Mouse (Mus musculus) midbrain, embryonic 16.5 days (tissue): ENCODE measurements around the gene Epn1. TPM values are rescaled to one million over a fixed set of nuclear protein-coding genes. Genes with fewer than 3 reads are reported as not detected.

ENCODE experiments used
- ATAC-seq: fragments of 200-750 bp; cut with Nextera tagmentation; 2 replicates; pipeline ENCODE4 v1.8.0; 2017; ENCODE audit warnings: moderate TSS enrichment
- H3K27ac ChIP-seq: fragments of 300-500 bp; sonication (generic); 2 replicates; pipeline ENCODE4 v1.5.1; 2014; ENCODE audit warnings: mild to moderate bottlenecking, low read length, mixed read lengths
- H3K27me3 ChIP-seq: fragments of 300-500 bp; sonication (generic); 2 replicates; pipeline ENCODE4 v1.6.1; 2014; ENCODE audit warnings: low read depth, low read length, mixed read lengths; ENCODE audit not compliant: control insufficient read depth, insufficient read depth
- H3K36me3 ChIP-seq: fragments of 300-500 bp; sonication (generic); 2 replicates; pipeline ENCODE4 v1.6.1; 2014; ENCODE audit warnings: mild to moderate bottlenecking, low read length, moderate library complexity, mixed read lengths; ENCODE audit not compliant: control insufficient read depth, insufficient read depth
- H3K4me1 ChIP-seq: fragments of 300-500 bp; sonication (generic); 2 replicates; pipeline ENCODE4 v1.6.1; 2014; ENCODE audit warnings: mild to moderate bottlenecking, low read length, mixed read lengths; ENCODE audit not compliant: control insufficient read depth, insufficient read depth
- H3K4me2 ChIP-seq: fragments of 300-500 bp; sonication (generic); 2 replicates; pipeline ENCODE4 v1.6.1; 2014; ENCODE audit warnings: mild to moderate bottlenecking, low read length, mixed read lengths
- H3K4me3 ChIP-seq: fragments of 300-500 bp; sonication (generic); 2 replicates; pipeline ENCODE4 v1.5.1; 2014; ENCODE audit warnings: low read depth, mild to moderate bottlenecking, low read length, moderate library complexity, mixed read lengths
- H3K9ac ChIP-seq: fragments of 300-500 bp; sonication (generic); 2 replicates; pipeline ENCODE4 v1.6.1; 2014; ENCODE audit warnings: low read depth, low read length, mixed read lengths
- H3K9me3 ChIP-seq: fragments of 300-500 bp; sonication (generic); replicated peaks from 2 replicates; pipeline ENCODE4 v1.6.1; 2014; ENCODE audit warnings: mild to moderate bottlenecking, low read length, mixed read lengths; ENCODE audit not compliant: control insufficient read depth, poor library complexity, severe bottlenecking
- WGBS: fragments of 180-500 bp; shearing (Covaris S2); extraction: QIAGEN DNeasy Blood & Tissue Kit; methylation state at CpG from one replicate; pipeline ENCODE4 v1.1.7; 2014; 5-methylcytosine and 5-hydroxymethylcytosine counted together
- polyA plus RNA-seq: library from polyadenylated mRNA; unstranded; fragments of >200 nt; fragmentation: Nextera tagmentation; extraction: Ambion mirVana; gene quantifications from 2 replicates; pipeline ENCODE4 v1.2.1, GENCODE M21; 2015

Epn1 gene
- polyA plus RNA-seq, 1 experiment from 2014 or later: 120 TPM

GRCm38 (mm10) chr7:5098769-5099168 lies 18.7 kb downstream of the Epn1 start:
- ATAC-seq: no peak
- no peak overlapping the region for H3K4me3 ChIP-seq
- no peaks in the 10 kb centered on the region for H3K4me1 ChIP-seq
- H3K27me3 ChIP-seq: no peaks in the 10 kb centered on the region
- H3K36me3 ChIP-seq: peaks cover 34% of the 10 kb centered on the region
- no peak overlapping the region for H3K27ac ChIP-seq
- 93% methylated on average over 5 of the region's 5 CpGs for WGBS
- no peaks in the 10 kb centered on the region for H3K9me3 ChIP-seq
- H3K9ac ChIP-seq: no peak overlapping the region
- H3K4me2 ChIP-seq: no peak overlapping the region

- H3K9ac ChIP-seq: no peak overlapping the region
- no peaks in the 10 kb centered on the region for H3K27me3 ChIP-seq
- no peak overlapping the region for H3K27ac ChIP-seq
- H3K9me3 ChIP-seq: no peaks in the 10 kb centered on the region
- H3K4me2 ChIP-seq: no peak overlapping the region
- no peaks in the 10 kb centered on the region for H3K4me1 ChIP-seq
- no peak overlapping the region for H3K4me3 ChIP-seq
- H3K36me3 ChIP-seq: peaks cover 33% of the 10 kb centered on the region
- no peak for ATAC-seq
- WGBS: 88% methylated on average over 3 of the region's 3 CpGs
Observed at GRCm38 (mm10) chr7:5099796-5100195, 19.8 kb downstream of the Epn1 start.

DNA sequence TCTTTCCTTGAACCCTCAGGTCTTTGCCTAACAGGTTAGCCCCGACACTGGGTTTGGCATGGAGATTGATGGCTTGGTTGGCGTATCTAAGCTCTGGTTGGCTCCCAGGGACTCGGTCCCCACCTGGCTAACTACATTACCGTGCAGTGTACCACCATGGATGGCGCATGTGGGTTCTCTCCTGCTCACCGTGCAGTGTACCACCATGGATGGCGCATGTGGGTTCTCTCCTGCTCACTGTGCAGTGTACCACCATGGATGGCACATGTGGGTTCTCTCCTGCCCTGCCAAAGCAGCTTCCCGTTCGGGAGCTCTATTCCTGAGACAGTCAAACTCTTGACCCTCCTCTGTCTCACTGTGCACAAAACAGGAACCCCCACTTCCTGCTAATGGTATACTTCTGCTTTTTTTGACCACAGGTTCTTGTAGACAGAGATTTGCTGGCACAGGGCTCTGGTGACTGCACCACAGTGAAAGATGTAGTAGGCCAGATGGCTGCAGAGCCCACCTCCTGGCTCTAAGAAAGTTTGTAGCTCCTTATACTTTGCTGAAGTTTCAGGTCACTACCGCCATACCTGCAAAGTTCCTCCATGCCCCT lies 21.1 kb downstream of the Epn1 start:
- H3K4me3 ChIP-seq: no peak overlapping the region
- WGBS: 89% methylated on average over 10 of the region's 10 CpGs
- H3K27me3 ChIP-seq: no peaks in the 10 kb centered on the region
- no peak overlapping the region for H3K4me2 ChIP-seq
- no peak overlapping the region for H3K27ac ChIP-seq
- no peaks in the 10 kb centered on the region for H3K4me1 ChIP-seq
- no peak for ATAC-seq
- no peaks in the 10 kb centered on the region for H3K9me3 ChIP-seq
- H3K9ac ChIP-seq: no peak overlapping the region
- H3K36me3 ChIP-seq: peaks cover 22% of the 10 kb centered on the region

DNA sequence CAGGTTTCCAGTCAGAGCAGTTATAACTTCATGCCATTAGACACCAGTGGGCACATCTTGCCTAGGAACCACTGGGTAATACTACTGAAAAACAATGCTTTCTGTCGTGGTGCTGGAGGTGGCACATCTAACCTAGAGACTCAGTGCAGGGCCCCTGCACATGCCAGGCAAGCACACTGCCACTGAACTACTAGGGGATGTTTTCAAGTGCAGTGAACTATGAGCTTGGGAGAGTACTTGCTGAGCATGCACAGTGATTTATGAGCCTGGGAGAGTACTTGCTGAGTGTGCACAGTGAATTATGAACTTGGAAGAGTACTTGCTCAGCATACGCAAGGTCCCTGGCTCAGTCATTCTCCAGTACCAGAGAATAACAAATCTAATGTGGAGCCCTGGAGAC lies 22.5 kb downstream of the Epn1 start:
- ATAC-seq: no peak
- H3K27me3 ChIP-seq: no peaks in the 10 kb centered on the region
- H3K9me3 ChIP-seq: no peaks in the 10 kb centered on the region
- H3K4me3 ChIP-seq: no peak overlapping the region
- no peak overlapping the region for H3K4me2 ChIP-seq
- H3K27ac ChIP-seq: no peak overlapping the region
- no peaks in the 10 kb centered on the region for H3K4me1 ChIP-seq
- WGBS: 84% methylated on average over 2 of the region's 2 CpGs
- peaks cover 16% of the 10 kb centered on the region for H3K36me3 ChIP-seq
- no peak overlapping the region for H3K9ac ChIP-seq

DNA sequence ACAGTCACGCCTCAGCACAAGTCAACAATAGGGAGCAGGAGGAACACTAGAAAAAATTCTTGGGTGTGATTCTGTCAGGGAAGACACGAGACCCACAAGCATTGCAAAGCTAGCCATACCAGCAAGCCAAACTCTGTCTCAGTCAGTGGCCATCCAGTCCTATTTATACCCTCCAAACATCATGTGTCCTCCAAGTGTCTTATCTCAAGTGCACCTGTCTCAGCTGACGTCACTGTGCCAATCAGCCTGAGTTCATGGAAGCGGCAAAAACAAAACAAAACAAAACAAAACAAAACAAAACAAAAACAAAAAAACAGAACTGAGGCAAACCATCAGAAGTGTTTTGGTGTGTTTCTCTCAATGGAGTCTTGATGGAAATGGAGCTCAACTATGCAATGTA lies 28.2 kb downstream of the Epn1 start:
- no peak for ATAC-seq
- H3K4me2 ChIP-seq: no peak overlapping the region
- H3K9me3 ChIP-seq: no peaks in the 10 kb centered on the region
- H3K27ac ChIP-seq: no peak overlapping the region
- H3K36me3 ChIP-seq: no peaks in the 10 kb centered on the region
- no peak overlapping the region for H3K9ac ChIP-seq
- no peaks in the 10 kb centered on the region for H3K27me3 ChIP-seq
- no peak overlapping the region for H3K4me3 ChIP-seq
- 79% methylated on average over 4 of the region's 4 CpGs for WGBS
- no peaks in the 10 kb centered on the region for H3K4me1 ChIP-seq

- H3K9me3 ChIP-seq: no peaks in the 10 kb centered on the region
- H3K36me3 ChIP-seq: no peaks in the 10 kb centered on the region
- no peak overlapping the region for H3K27ac ChIP-seq
- no peak overlapping the region for H3K4me3 ChIP-seq
- no peak overlapping the region for H3K9ac ChIP-seq
- ATAC-seq: no peak
- no peak overlapping the region for H3K4me2 ChIP-seq
- no peaks in the 10 kb centered on the region for H3K27me3 ChIP-seq
- H3K4me1 ChIP-seq: no peaks in the 10 kb centered on the region
- 84% methylated on average over 8 of the region's 8 CpGs for WGBS
Observed at GRCm38 (mm10) chr7:5109301-5109700, 29.3 kb downstream of the Epn1 start.

DNA sequence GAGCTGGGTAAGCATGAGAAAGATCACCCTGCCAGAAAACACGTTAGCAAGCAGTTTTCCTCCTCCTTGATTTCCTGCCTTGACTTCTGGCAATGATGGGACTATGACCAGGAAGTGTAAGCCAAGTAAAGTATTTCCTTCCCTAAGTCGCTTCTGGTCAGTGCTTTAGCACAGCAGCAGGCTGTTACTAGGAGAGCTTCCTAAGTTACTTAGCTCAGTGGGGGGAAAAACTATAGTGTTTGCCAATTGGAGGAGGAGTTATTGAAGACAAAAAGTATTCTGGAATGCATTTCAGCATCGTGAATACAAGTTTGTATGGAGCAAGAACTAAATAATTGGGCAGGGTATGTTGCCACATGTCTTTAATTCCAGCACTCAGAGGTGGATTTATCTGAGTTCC lies 32.7 kb downstream of the Epn1 start:
- Histone ChIP-seq H3K27me3 (no peaks in the 10 kb centered on the region), H3K4me1 (no peaks in the 10 kb centered on the region), H3K4me2 (no peak overlapping the region), H3K4me3 (no peak overlapping the region), H3K36me3 (no peaks in the 10 kb centered on the region), H3K9ac (no peak overlapping the region), H3K9me3 (no peaks in the 10 kb centered on the region), H3K27ac (no peak overlapping the region)
- WGBS: 43% methylated on average over 3 of the region's 3 CpGs
- no peak for ATAC-seq

DNA sequence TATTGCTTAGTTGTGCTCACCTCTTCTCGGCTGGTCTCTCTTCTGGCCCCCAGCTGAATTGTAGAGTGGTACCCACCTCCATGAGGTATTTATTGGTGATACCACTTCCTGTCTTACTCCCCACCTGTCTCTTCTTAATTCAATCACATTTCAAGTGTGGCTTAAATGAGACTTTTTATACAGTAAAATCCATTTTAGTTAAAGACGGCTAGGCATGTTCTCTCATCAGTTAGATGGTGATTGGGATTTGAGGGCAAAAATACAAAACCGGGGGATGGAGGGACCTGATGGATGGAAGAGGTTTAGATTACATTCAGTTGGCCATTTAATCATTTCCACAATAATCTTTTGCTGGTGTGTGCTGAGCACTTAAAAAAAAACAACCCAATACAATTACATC lies 36.8 kb downstream of the Epn1 start, which contains the start of gene Rfpl4:
Rfpl4 (minus strand) TSS at position 101 of the 400 bp plus-strand sequence.
- H3K4me3 ChIP-seq: no peak within 1 kb of the TSS
- H3K36me3 ChIP-seq: no peaks in the 10 kb centered on the region
- no peaks in the 10 kb centered on the region for H3K27me3 ChIP-seq
- no peak within 1 kb of the TSS for H3K4me2 ChIP-seq
- no peak within 1 kb of the TSS for H3K27ac ChIP-seq
- H3K9ac ChIP-seq: no peak within 1 kb of the TSS
- no peaks in the 10 kb centered on the region for H3K4me1 ChIP-seq
- no peak for ATAC-seq
- WGBS: 93% methylated on average over 3 of the region's 3 CpGs
- no peaks in the 10 kb centered on the region for H3K9me3 ChIP-seq

GRCm38 (mm10) chr7:5125078-5125477 lies 45.0 kb downstream of the Epn1 start:
- Histone ChIP-seq H3K9ac (no peak overlapping the region), H3K4me1 (no peaks in the 10 kb centered on the region), H3K9me3 (no peaks in the 10 kb centered on the region), H3K4me2 (no peak overlapping the region), H3K4me3 (no peak overlapping the region), H3K27me3 (no peaks in the 10 kb centered on the region), H3K27ac (no peak overlapping the region), H3K36me3 (no peaks in the 10 kb centered on the region)
- ATAC-seq: no peak
- 91% methylated on average over 8 of the region's 8 CpGs for WGBS
